Mouse (Mus musculus) ES-Bruce4 (cell line): Measurements from ENCODE around the gene Lcn3.

Source experiments
- EP300 ChIP-seq: IDR thresholded peaks from 2 replicates; pipeline ENCODE4 v1.6.1; 2011; ENCODE audit warnings: low read depth, low read length; ENCODE audit not compliant: insufficient read depth
- POLR2A ChIP-seq: IDR thresholded peaks from one replicate; pipeline ENCODE4 v1.8.1; 2011; ENCODE audit warnings: low read length; ENCODE audit not compliant: insufficient read depth

GRCm38 (mm10) chr2:25767764-25768163 lies 2.4 kb downstream of the Lcn3 start:
- TF ChIP-seq POLR2A (no peak), EP300 (no peak)
